Mouse (Mus musculus): ENCODE measurements at regions not wholly inside any gene's neighbourhood (a gene's known extent, or its start where the extent isn't known, plus 50 kb on each side); places are given as distances from the start of the nearest gene placed in this dataset.

DNA sequence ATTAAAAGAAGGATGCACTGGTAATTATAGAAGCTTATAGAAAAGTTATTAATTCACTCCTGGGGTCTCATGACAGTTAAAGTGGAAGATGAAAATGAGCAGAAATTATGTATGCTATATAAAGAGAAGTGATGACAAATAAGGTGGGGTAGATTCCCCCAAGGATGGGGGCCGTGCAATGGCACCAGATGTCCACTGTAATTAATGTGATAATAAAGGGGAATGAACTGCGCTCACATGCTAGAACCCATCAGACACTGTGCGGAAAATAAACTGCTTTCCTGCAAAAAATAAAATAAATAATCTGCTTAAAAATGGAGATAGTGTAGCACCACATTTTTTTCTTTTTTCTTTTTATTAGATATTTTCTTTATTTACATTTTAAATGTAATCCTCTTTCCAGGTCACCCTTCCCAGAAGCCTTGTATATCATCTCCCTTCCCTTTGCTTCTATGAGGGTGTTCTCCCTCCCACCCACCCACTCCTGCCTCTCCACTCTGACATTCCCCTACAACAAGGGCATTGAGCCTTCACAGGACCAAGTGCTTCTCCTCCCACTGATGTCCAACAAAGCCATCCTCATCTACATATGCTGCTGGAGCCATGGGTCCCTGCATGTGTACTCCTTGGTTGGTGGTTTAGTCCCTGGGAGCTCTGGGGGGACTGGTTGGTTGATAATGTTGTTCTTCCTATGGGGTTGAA is 934.0 kb upstream of the Pcdh20 start:
- WGBS: 81% methylated on average over 3 of the region's 3 CpGs
- DNase-seq (ENCODE audit: low spot score): no peak
- Histone ChIP-seq H3K9ac (replicated peaks; ENCODE audit: low read depth, low read length) (no peak overlapping the region), H3K4me3 (ENCODE audit: low read depth, low read length) (no peak overlapping the region), H3K36me3 (replicated peaks; ENCODE audit: control insufficient read depth, insufficient read depth, low read length) (no peaks in the 10 kb centered on the region), H3K4me2 (ENCODE audit: low read depth, low read length) (no peak overlapping the region), H3K9me3 (replicated peaks; ENCODE audit: control insufficient read depth, low read length) (no peaks in the 10 kb centered on the region), H3K27me3 (ENCODE audit: control insufficient read depth, insufficient read depth, low read length) (no peaks in the 10 kb centered on the region), H3K27ac (ENCODE audit: low read depth) (no peak overlapping the region), H3K4me1 (ENCODE audit: control insufficient read depth, insufficient read depth) (no peaks in the 10 kb centered on the region)
- no peak for ATAC-seq (ENCODE audit: insufficient read depth, low read depth)
- no peak for TF ChIP-seq CTCF (IDR thresholded peaks at IDR 0.05; ENCODE audit: low read depth)
- TF ChIP-seq EP300 (IDR thresholded peaks at IDR 0.05; ENCODE audit: low read depth): no peak

DNA sequence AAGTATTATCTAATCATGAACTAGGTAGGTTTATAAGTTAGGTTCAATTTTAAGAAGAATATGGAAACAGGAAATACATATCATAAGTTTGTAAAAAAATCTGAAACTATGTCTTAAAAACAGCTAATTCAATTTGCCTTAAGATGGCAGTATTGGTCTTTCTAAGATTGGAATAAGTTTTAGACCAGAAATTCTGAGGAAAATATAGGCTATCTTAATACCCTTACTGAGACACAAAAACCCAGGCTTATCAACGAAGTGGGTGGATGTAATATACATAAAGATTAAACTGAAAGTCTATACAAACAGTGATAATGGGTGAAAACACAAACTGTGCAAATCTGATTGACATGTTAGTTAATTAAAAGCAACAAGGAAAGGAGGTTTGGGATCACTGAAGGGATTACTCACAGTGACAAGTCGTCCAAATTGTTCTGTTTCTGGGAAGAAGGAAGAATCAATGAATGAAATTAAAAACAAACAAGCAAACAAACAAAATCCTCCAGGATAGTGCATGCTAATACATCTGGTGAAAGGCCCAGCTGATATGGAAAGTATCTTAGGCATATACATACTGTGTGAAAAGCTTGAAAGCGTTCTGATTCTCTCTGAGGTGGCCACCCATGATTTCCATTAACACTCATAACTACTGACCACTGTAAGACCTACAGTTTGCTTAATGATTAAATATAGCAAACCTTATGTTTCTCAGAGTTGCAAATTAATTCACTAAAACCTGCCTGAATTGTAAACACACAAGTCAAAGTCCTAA is 931.6 kb upstream of the Pcdh20 start:
- no peaks in the 10 kb centered on the region for H3K27me3 ChIP-seq (ENCODE audit: control insufficient read depth, insufficient read depth, low read length)
- H3K9me3 ChIP-seq (replicated peaks; ENCODE audit: control insufficient read depth, low read length): no peaks in the 10 kb centered on the region
- DNase-seq (ENCODE audit: low spot score): no peak
- no peak for ATAC-seq (ENCODE audit: insufficient read depth, low read depth)
- 40% methylated on average over 3 of the region's 3 CpGs for whole genome bisulfite sequencing
- H3K9ac ChIP-seq (replicated peaks; ENCODE audit: low read depth, low read length): no peak overlapping the region
- no peak overlapping the region for H3K27ac ChIP-seq (ENCODE audit: low read depth)
- no peaks in the 10 kb centered on the region for H3K36me3 ChIP-seq (replicated peaks; ENCODE audit: control insufficient read depth, insufficient read depth, low read length)
- no peak for TF ChIP-seq EP300 (IDR thresholded peaks at IDR 0.05; ENCODE audit: low read depth)
- no peak for TF ChIP-seq CTCF (IDR thresholded peaks at IDR 0.05; ENCODE audit: low read depth)
- H3K4me2 ChIP-seq (ENCODE audit: low read depth, low read length): no peak overlapping the region
- H3K4me3 ChIP-seq (ENCODE audit: low read depth, low read length): no peak overlapping the region
- no peaks in the 10 kb centered on the region for H3K4me1 ChIP-seq (ENCODE audit: control insufficient read depth, insufficient read depth)

DNA sequence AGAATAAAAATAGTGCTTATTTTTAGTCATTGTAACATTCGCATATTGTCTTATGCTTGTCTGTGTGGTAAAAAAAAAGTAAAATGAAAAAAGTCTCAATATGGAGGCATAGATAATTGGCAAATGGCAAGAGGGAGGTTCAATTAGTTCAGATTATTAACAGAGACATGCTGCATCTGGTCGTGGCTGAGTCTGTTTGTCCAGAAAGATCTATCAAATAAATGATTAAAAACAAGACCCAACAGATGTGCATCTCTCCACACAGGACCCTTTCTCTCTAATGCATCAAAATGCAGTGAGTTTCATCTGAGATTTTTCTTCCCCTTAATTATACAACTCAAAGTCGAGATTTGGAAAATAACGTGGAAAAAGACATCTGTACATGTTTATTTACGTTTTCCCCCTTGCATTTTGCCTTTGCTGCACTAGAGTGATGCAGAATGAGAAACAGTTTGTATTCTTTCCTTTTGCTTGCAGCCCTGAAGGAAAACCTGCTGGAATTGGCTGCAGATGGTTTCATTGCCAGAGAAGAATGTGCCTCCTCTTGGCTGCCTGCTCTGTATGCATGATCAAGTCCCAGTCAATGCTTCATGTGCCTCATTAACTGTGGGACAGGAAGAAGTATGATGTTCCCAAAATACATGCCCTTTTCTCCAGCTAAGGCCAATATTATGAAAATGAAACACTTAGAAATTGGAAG is 886.0 kb upstream of the Pcdh20 start:
- WGBS: 54% methylated on average over 5 of the region's 5 CpGs
- no peak overlapping the region for H3K4me2 ChIP-seq (ENCODE audit: low read depth, low read length)
- no peak for TF ChIP-seq EP300 (IDR thresholded peaks at IDR 0.05; ENCODE audit: low read depth)
- TF ChIP-seq CTCF (IDR thresholded peaks at IDR 0.05; ENCODE audit: low read depth): no peak

DNA sequence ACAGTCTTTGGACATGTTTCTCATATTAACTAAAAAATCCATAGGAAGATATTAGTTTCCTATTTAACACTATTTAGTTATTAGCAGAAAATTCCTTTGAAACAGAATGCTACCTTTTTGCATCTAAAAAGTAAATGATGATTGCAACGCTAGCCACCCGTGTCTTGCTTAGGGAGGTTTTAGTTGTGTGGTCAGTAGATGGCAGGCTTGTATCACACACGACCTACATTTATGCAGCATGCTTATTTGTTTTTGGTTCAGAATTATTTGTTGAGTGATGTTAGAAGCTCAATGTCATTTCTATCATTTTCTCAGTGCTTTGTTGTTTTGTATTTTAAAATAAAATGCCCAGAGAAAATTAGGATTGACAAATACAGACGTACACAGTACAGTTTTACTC is 876.8 kb upstream of the Pcdh20 start:
- Histone ChIP-seq H3K36me3 (replicated peaks; ENCODE audit: control insufficient read depth, insufficient read depth, low read length) (no peaks in the 10 kb centered on the region), H3K4me1 (ENCODE audit: control insufficient read depth, insufficient read depth) (no peaks in the 10 kb centered on the region), H3K27me3 (ENCODE audit: control insufficient read depth, insufficient read depth, low read length) (no peaks in the 10 kb centered on the region), H3K27ac (ENCODE audit: low read depth) (no peak overlapping the region), H3K9ac (replicated peaks; ENCODE audit: low read depth, low read length) (no peak overlapping the region), H3K4me2 (ENCODE audit: low read depth, low read length) (no peak overlapping the region), H3K9me3 (replicated peaks; ENCODE audit: control insufficient read depth, low read length) (no peaks in the 10 kb centered on the region), H3K4me3 (ENCODE audit: low read depth, low read length) (no peak overlapping the region)
- TF ChIP-seq CTCF (IDR thresholded peaks at IDR 0.05; ENCODE audit: low read depth) (peak; percentile 65), EP300 (IDR thresholded peaks at IDR 0.05; ENCODE audit: low read depth) (no peak)
- DNase-seq (ENCODE audit: low spot score) (peak; percentile 14), ATAC-seq (ENCODE audit: insufficient read depth, low read depth) (no peak)
- WGBS: 39% methylated on average over 4 of the region's 4 CpGs

More for the DNA sequence above, 886.0 kb upstream of the Pcdh20 start:
- Histone ChIP-seq H3K27ac (ENCODE audit: low read depth) (no peak overlapping the region), H3K9me3 (replicated peaks; ENCODE audit: control insufficient read depth, low read length) (no peaks in the 10 kb centered on the region), H3K4me3 (ENCODE audit: low read depth, low read length) (no peak overlapping the region), H3K27me3 (ENCODE audit: control insufficient read depth, insufficient read depth, low read length) (no peaks in the 10 kb centered on the region), H3K4me1 (ENCODE audit: control insufficient read depth, insufficient read depth) (no peaks in the 10 kb centered on the region), H3K36me3 (replicated peaks; ENCODE audit: control insufficient read depth, insufficient read depth, low read length) (no peaks in the 10 kb centered on the region), H3K9ac (replicated peaks; ENCODE audit: low read depth, low read length) (no peak overlapping the region)
- ATAC-seq (ENCODE audit: insufficient read depth, low read depth): no peak
- DNase-seq (ENCODE audit: low spot score): no peak

DNA sequence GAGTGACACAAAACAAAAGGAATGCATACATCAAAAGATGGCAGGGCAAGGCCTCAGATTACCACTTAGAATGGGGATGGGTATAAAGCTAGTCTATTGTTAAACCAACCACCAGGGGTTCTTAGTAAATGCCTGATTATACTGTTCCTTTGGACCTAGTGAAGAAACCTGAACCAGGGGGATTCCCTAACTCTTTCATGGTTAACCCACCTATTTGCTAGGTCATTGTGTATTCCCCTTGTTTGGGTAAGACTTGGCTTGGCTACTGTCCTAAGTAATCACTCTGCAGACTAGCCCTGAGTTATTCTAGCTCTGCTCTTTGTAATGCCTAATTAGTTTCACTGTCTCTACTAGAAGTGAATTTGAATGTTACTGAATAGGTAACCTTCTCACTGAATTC is 853.9 kb upstream of the Pcdh20 start:
- Histone ChIP-seq H3K27ac (ENCODE audit: low read depth) (no peak overlapping the region), H3K36me3 (replicated peaks; ENCODE audit: control insufficient read depth, insufficient read depth, low read length) (no peaks in the 10 kb centered on the region), H3K4me2 (ENCODE audit: low read depth, low read length) (no peak overlapping the region), H3K27me3 (ENCODE audit: control insufficient read depth, insufficient read depth, low read length) (no peaks in the 10 kb centered on the region), H3K4me1 (ENCODE audit: control insufficient read depth, insufficient read depth) (no peaks in the 10 kb centered on the region), H3K9ac (replicated peaks; ENCODE audit: low read depth, low read length) (no peak overlapping the region), H3K4me3 (ENCODE audit: low read depth, low read length) (no peak overlapping the region), H3K9me3 (replicated peaks; ENCODE audit: control insufficient read depth, low read length) (no peaks in the 10 kb centered on the region)
- ATAC-seq (ENCODE audit: insufficient read depth, low read depth): no peak
- TF ChIP-seq CTCF (IDR thresholded peaks at IDR 0.05; ENCODE audit: low read depth): no peak
- TF ChIP-seq EP300 (IDR thresholded peaks at IDR 0.05; ENCODE audit: low read depth): no peak
- no peak for DNase-seq (ENCODE audit: low spot score)

All from heart, postnatal 0 days (tissue).